Mouse (Mus musculus) liver, embryonic 11.5 days (tissue): ENCODE measurements around the gene Osbp2. TPM values are rescaled to one million over a fixed set of nuclear protein-coding genes. Genes with fewer than 3 reads are reported as not detected.

Source experiments
- ATAC-seq: fragments of 200-750 bp; cut with Nextera tagmentation; replicated peaks from 2 replicates; pipeline ENCODE4 v1.8.0; 2017; ENCODE audit warnings: moderate number of reproducible peaks, mild to moderate bottlenecking, moderate TSS enrichment, moderate library complexity; ENCODE audit not compliant: low FRiP score
- DNase-seq: peaks from one replicate; pipeline ENCODE4 v3.0.0-alpha.2; 2017; ENCODE audit warnings: low spot score
- H3K27ac ChIP-seq: fragments of 300-500 bp; sonication (generic); 2 replicates; pipeline ENCODE4 v1.5.1; 2014; ENCODE audit warnings: mild to moderate bottlenecking, low read depth, low read length, control low read depth
- H3K27me3 ChIP-seq: fragments of 300-500 bp; sonication (generic); replicated peaks from 2 replicates; pipeline ENCODE4 v1.6.1; 2014; ENCODE audit warnings: low read length, mixed read lengths; ENCODE audit not compliant: control insufficient read depth, insufficient read depth
- H3K36me3 ChIP-seq: fragments of 300-500 bp; sonication (generic); 2 replicates; pipeline ENCODE4 v1.6.1; 2014; ENCODE audit warnings: mild to moderate bottlenecking, low read length, moderate library complexity, mixed read lengths; ENCODE audit not compliant: control insufficient read depth, insufficient read depth
- H3K4me1 ChIP-seq: fragments of 300-500 bp; sonication (generic); replicated peaks from 2 replicates; pipeline ENCODE4 v1.6.1; 2014; ENCODE audit warnings: low read length, mixed read lengths; ENCODE audit not compliant: control insufficient read depth, insufficient read depth
- H3K4me2 ChIP-seq: fragments of 300-500 bp; sonication (generic); 2 replicates; pipeline ENCODE4 v1.6.1; 2014; ENCODE audit warnings: mild to moderate bottlenecking, control low read depth, moderate library complexity
- H3K4me3 ChIP-seq: fragments of 300-500 bp; sonication (generic); 2 replicates; pipeline ENCODE4 v1.5.1; 2014; ENCODE audit warnings: low read depth, low read length, control low read depth
- H3K9ac ChIP-seq: fragments of 300-500 bp; sonication (generic); 2 replicates; pipeline ENCODE4 v1.6.1; 2014; ENCODE audit warnings: low read depth, low read length, control low read depth
- H3K9me3 ChIP-seq: fragments of 300-500 bp; sonication (generic); 2 replicates; pipeline ENCODE4 v1.6.1; 2016; ENCODE audit warnings: low read length, inconsistent platforms, mixed read lengths; ENCODE audit not compliant: control insufficient read depth
- WGBS: fragments of 180-500 bp; shearing (Covaris S2); extraction: QIAGEN DNeasy Blood & Tissue Kit; methylation state at CpG from one replicate; pipeline ENCODE4 v1.1.7; 2014; 5-methylcytosine and 5-hydroxymethylcytosine counted together
- polyA plus RNA-seq: library from polyadenylated mRNA; unstranded; fragments of >200 nt; fragmentation: Nextera tagmentation; extraction: Ambion mirVana; gene quantifications from 2 replicates; pipeline ENCODE4 v1.2.1, GENCODE M21; 2014

Osbp2 gene
- polyA plus RNA-seq, 1 experiment from 2014 or later, result 0.38 TPM

DNA sequence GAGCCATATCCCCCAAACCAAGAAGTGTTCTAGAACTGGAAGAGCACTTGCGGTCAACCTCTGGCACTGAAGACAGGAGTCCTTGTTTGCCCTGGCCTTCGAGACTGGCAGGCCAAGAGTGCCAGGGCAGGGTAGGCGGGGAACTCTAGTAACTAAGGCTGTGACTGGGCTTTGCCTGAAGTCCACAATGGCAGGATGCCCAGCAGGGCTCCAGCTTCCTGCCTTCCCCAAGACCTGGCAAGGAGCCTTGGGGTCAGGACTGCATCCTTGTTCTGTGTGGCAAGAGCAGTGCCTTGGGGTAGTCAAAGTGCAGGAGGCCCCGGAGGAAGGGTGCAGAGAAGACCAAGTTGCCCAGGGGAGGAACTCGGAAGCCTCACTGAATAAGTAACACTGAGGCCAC, 39.3 kb upstream of the Osbp2 start:
- Histone ChIP-seq H3K36me3 (no peaks in the 10 kb centered on the region), H3K27me3 (no peaks in the 10 kb centered on the region), H3K9me3 (no peaks in the 10 kb centered on the region), H3K4me2 (no peak overlapping the region), H3K4me1 (no peaks in the 10 kb centered on the region), H3K9ac (no peak overlapping the region), H3K27ac (no peak overlapping the region), H3K4me3 (no peak overlapping the region)
- ATAC-seq (no peak), DNase-seq (no peak)
- 83% methylated on average over 5 of the region's 5 CpGs for WGBS

DNA sequence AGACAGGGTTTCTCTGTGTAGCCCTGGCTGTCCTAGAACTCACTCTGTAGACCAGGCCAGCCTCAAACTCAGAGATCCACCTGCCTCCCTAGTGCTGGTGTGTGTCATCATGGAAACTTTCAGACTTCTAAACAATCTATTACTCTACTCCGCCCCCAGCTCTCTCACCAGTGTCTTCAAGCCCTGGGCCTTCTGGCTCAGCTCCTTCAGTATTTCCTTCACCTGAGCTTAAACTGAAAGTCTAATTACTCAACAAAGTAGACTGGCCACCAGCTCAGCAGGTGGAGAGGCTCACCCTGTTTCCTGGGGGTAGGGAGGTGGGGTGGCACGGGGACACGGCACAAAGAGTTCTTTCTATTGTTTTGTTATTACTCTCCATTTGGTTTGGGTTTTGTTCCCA, 38.8 kb upstream of the Osbp2 start:
- no peaks in the 10 kb centered on the region for H3K36me3 ChIP-seq
- no peak overlapping the region for H3K9ac ChIP-seq
- no peak overlapping the region for H3K27ac ChIP-seq
- no peaks in the 10 kb centered on the region for H3K27me3 ChIP-seq
- ATAC-seq, result no peak
- no peak overlapping the region for H3K4me3 ChIP-seq
- no peaks in the 10 kb centered on the region for H3K4me1 ChIP-seq
- H3K4me2 ChIP-seq, result no peak overlapping the region
- DNase-seq, result no peak
- 87% methylated on average over 3 of the region's 3 CpGs for WGBS
- no peaks in the 10 kb centered on the region for H3K9me3 ChIP-seq

DNA sequence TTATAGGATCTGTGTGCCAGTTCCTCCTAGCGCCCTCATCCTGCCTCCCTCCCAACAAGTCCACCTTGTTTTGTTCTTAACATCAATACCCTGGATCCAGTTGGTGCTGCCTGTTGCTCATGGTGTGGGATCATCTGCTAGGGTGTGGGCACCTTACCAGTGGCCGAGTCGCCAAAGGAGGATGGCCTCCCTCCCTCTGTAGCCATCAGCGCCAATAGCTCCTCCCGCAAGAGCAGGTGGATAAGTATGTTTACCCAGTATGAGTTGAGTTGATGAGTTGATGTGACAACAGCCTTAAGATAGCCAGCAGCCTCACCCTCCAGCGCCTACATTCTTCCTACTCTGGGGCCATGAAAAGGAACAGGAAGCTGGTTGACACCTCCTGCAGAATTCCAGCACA, 36.6 kb upstream of the Osbp2 start:
- Histone ChIP-seq H3K9me3 (no peaks in the 10 kb centered on the region), H3K27me3 (no peaks in the 10 kb centered on the region), H3K4me2 (no peak overlapping the region), H3K4me3 (no peak overlapping the region), H3K27ac (no peak overlapping the region), H3K9ac (no peak overlapping the region), H3K4me1 (peaks cover 2% of the 10 kb centered on the region), H3K36me3 (no peaks in the 10 kb centered on the region)
- DNase-seq, result no peak
- ATAC-seq, result no peak
- 67% methylated on average over 6 of the region's 6 CpGs for WGBS

DNA sequence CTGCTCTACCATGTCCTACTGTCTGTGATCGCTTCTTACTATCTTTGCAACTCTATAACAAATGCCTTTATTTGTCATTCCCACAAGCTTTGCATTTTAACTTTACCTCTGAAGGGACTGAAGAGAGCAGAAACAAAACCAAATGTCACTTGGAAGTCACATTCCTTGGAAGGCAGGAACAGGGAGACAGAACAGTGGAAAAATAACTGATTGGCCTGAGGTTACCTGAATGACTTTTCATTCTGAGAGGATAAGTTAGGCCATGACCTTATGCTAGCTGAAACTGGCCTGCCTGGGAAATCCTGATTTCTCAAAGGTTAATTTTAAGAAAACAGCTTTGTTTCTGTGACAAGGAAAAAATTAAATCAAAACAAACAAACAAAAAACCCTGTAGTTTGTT, 32.2 kb upstream of the Osbp2 start:
- H3K36me3 ChIP-seq, result no peaks in the 10 kb centered on the region
- WGBS, result 89% methylated on average over 1 of the region's 1 CpGs
- H3K9me3 ChIP-seq, result no peaks in the 10 kb centered on the region
- no peak overlapping the region for H3K27ac ChIP-seq
- peaks cover 3% of the 10 kb centered on the region for H3K4me1 ChIP-seq
- H3K9ac ChIP-seq, result no peak overlapping the region
- H3K4me3 ChIP-seq, result no peak overlapping the region
- no peaks in the 10 kb centered on the region for H3K27me3 ChIP-seq
- DNase-seq, result no peak
- ATAC-seq, result no peak
- H3K4me2 ChIP-seq, result no peak overlapping the region

DNA sequence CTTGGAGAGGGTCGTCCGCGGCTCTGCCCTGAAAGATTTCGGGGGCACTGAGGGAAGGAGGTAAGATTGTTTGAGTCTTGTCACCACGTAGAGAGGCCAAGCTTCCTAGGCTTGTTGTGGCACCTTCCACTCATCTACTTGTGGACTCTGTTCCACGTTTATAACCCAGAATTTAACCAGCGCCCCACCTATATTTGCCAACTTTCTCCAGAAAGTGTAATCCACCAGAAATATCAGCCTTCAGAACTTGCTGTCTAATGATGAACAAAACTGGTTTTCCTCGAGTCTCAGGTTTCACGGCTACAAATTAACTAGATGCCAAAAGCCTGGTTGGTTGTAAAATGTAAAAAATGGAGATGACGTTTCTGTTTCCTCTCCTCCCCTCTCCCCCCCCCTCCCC, 31.8 kb upstream of the Osbp2 start:
- Histone ChIP-seq H3K4me1 (peaks cover 3% of the 10 kb centered on the region), H3K27ac (peak overlapping the region; percentile 66), H3K27me3 (no peaks in the 10 kb centered on the region), H3K36me3 (no peaks in the 10 kb centered on the region), H3K4me2 (peak overlapping the region; percentile 95), H3K4me3 (peak overlapping the region; percentile 55), H3K9ac (peak overlapping the region; percentile 67), H3K9me3 (no peaks in the 10 kb centered on the region)
- 4% methylated on average over 10 of the region's 10 CpGs for WGBS
- no peak for DNase-seq
- no peak for ATAC-seq

DNA sequence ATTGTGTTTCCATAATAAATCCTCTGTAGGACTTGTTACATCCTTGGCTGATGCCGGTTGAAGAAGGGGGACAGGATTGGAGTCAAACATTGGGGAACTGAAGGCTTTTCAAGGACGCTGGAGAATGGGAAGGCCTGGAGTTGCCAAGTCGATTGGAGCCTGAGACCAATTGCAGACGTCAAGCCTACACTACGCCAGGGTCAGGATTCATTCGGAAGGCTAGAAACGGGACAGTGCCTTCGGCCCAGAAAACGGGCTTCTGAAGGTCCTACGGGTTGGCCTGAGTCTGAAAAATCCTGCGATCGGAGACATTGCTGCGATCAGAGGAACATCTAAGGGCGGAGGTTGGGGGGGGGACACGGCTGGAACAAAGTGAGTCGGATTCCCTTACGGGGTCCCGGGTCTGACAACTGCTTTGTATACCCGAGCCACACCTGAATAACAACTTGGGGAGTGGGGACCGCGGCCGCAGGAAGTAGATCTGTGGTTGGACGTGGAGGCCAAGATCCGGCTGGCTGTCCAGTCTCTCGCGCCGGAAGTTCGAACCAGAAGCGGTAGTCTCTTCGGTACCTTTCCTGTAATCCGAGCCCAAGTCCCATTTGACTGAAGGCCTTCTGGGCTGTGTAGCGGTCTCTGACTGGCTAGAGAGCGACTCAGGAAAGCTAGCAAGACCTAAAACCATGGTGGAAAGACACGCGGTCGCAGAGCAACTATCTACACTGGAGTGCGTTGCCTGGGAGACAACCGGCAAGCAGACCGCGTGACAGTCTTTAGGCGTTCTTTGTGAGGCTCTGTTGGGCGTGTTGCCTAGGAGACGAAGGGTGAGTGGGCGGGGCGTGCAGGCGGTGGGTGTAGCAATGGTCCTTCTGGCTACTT, 30.9 kb upstream of the Osbp2 start, which contains the start of the genes 4921536K21Rik and Dusp18:
4921536K21Rik (minus strand) TSS at position 693 of the 876 bp plus-strand sequence.
Dusp18 (plus strand) TSS at position 835 of the 876 bp plus-strand sequence.
- H3K9me3 ChIP-seq, result no peaks in the 10 kb centered on the region
- ATAC-seq (peak; percentile 98), DNase-seq (peak; percentile 94)
- H3K27me3 ChIP-seq, result no peaks in the 10 kb centered on the region
- peak within 1 kb of the TSS; percentile 55 for H3K4me3 ChIP-seq
- H3K27ac ChIP-seq, result peak within 1 kb of the TSS; percentile 66
- peak within 1 kb of the TSS; percentile 95 for H3K4me2 ChIP-seq
- 3% methylated on average over 46 of the region's 46 CpGs for WGBS
- H3K4me1 ChIP-seq, result peaks cover 3% of the 10 kb centered on the region
- no peaks in the 10 kb centered on the region for H3K36me3 ChIP-seq
- peak within 1 kb of the TSS; percentile 67 for H3K9ac ChIP-seq

DNA sequence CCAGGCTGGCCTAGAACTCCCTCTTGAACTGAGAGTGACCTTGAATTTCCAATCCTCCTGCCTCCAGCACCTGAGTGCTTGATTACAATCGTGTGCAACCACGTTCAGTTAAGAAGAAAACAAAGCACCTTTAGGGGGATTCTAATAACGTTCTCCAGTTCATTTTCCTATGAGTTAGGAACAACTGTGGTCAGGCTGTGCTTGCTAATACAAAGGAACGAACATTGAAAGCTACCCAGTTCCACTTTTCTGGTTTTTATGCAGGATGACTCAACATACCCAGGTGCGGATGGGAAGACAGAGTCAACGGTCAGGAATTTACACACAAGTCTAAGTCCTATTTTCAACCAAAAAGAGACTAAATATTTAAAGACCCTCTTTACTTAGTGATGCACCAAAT, 30.3 kb upstream of the Osbp2 start:
- Histone ChIP-seq H3K4me1 (peaks cover 3% of the 10 kb centered on the region), H3K4me3 (no peak overlapping the region), H3K9ac (no peak overlapping the region), H3K9me3 (no peaks in the 10 kb centered on the region), H3K27me3 (no peaks in the 10 kb centered on the region), H3K4me2 (peak overlapping the region; percentile 95; the same call in 1 of the 2 replicates), H3K36me3 (no peaks in the 10 kb centered on the region), H3K27ac (no peak overlapping the region)
- WGBS, result 74% methylated on average over 6 of the region's 6 CpGs
- DNase-seq (no peak), ATAC-seq (no peak)

DNA sequence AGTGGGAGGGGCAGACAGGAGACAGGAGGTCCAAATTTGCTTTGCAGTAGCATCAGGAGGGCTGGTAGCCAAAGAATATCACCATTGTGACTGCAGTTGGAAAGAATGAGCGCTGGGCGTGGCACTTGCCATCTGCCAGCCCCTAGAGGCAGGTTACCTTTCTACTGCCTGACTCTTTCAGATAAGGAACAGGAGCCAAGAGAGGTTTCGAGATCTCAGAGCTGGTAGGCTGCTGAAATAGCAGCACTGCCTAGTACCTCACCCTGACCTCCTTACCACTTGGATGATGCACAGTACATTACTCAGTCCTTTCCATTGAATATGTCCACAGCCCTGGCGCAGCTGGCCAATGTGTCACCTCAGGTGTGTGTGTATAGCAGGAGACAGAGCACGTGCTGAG, 23.6 kb upstream of the Osbp2 start:
- H3K4me2 ChIP-seq, result no peak overlapping the region
- DNase-seq (no peak), ATAC-seq (peak; percentile 94)
- no peak overlapping the region for H3K9ac ChIP-seq
- WGBS, result 58% methylated on average over 5 of the region's 5 CpGs
- no peak overlapping the region for H3K4me3 ChIP-seq
- H3K36me3 ChIP-seq, result no peaks in the 10 kb centered on the region
- peaks cover 3% of the 10 kb centered on the region; the same call in 1 of the 2 replicates for H3K4me1 ChIP-seq
- no peak overlapping the region for H3K27ac ChIP-seq
- no peaks in the 10 kb centered on the region for H3K27me3 ChIP-seq
- H3K9me3 ChIP-seq, result no peaks in the 10 kb centered on the region

DNA sequence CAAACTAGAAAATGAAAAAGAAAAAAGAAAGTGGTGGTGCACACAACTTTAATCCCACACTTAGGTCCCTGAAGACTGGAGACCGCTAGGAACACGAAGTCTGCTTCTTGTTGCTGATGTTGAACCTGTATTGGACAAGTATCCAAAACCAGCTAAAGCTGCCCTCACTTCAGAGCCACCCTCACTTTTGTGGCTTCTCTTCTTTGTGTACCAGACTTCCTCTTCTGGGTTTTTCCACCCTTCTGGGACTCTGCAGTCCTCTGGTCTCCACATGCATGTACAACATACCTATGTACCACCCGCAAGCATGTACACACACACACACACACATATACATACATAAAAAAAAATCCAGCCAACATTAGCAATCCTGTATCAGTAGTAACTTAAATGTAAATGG, 20.0 kb upstream of the Osbp2 start:
- ATAC-seq, result no peak
- H3K27ac ChIP-seq, result no peak overlapping the region
- DNase-seq, result no peak
- WGBS, result 73% methylated on average over 3 of the region's 3 CpGs
- no peaks in the 10 kb centered on the region for H3K36me3 ChIP-seq
- H3K4me2 ChIP-seq, result no peak overlapping the region
- no peaks in the 10 kb centered on the region for H3K9me3 ChIP-seq
- H3K9ac ChIP-seq, result no peak overlapping the region
- 0 out of 2 replicates have a peak, but pooled peaks cover 3% of the 10 kb centered on the region for H3K27me3 ChIP-seq
- no peak overlapping the region for H3K4me3 ChIP-seq
- H3K4me1 ChIP-seq, result peaks cover 3% of the 10 kb centered on the region; the same call in 1 of the 2 replicates
